Mouse (Mus musculus) liver, postnatal 0 days (tissue): ENCODE results near the gene Socs5.

Experiments
- CTCF ChIP-seq: sonication (generic); IDR thresholded peaks from 2 replicates; pipeline ENCODE4 v1.5.1; 2016; ENCODE audit warnings: antibody characterized with exemption, low read depth
- EP300 ChIP-seq: IDR thresholded peaks from 2 replicates; pipeline ENCODE4 v1.6.1; 2016; ENCODE audit warnings: antibody characterized with exemption, low read depth, mild to moderate bottlenecking

DNA sequence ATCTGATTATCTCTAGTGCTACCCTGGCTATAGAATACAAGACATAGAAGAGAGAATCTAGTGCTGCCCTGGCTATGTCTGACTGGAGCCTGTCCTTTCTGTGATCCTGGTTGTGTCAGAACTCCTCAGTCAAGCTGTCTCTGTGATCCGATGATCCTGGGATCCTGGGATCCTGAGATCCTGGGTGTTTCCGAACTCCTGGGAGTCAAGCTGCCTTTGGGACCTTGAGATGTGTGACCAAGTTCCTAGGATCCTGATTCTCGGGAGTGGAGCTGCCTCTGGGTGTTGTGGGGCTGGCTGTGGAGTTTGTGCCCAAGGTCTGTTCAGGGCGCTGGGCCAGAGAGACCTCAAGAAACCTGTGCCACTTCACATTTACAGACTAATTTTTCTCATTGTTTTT lies 38.5 kb upstream of the Socs5 start:
- TF ChIP-seq CTCF: no peak
- no peak for TF ChIP-seq EP300
